Mouse (Mus musculus) liver, embryonic 14.5 days (tissue): ENCODE results near the gene Slc37a1. TPM values are rescaled to one million over a fixed set of nuclear protein-coding genes. Genes with fewer than 3 reads are reported as not detected.

Experiments
- ATAC-seq: fragments of 200-750 bp; cut with Nextera tagmentation; 2 replicates; pipeline ENCODE4 v1.8.0; 2017; ENCODE audit warnings: moderate number of reproducible peaks, mild to moderate bottlenecking, moderate library complexity; ENCODE audit not compliant: insufficient read depth
- DNase-seq, 3 experiments: peaks; one replicate each; pipeline ENCODE4 v3.0.0-alpha.2; 2012 to 2013; ENCODE audit warnings: low read depth in 3 of 3, low spot score in 3 of 3
- H3K27ac ChIP-seq: fragments of 300-500 bp; sonication (generic); 2 replicates; pipeline ENCODE4 v1.5.1; 2014; ENCODE audit warnings: moderate library complexity, mild to moderate bottlenecking, control low read depth, inconsistent platforms
- H3K27me3 ChIP-seq: fragments of 300-500 bp; sonication (generic); 2 replicates; pipeline ENCODE4 v1.6.1; 2014; ENCODE audit warnings: mild to moderate bottlenecking, low read length, moderate library complexity; ENCODE audit not compliant: control insufficient read depth, insufficient read depth
- H3K36me3 ChIP-seq: fragments of 300-500 bp; sonication (generic); replicated peaks from 2 replicates; pipeline ENCODE4 v1.6.1; 2014; ENCODE audit warnings: low read depth; ENCODE audit not compliant: control insufficient read depth, insufficient read depth
- H3K4me1 ChIP-seq, 2 experiments: fragments of 200-500 bp in 1 of 2; fragments of 300-500 bp in 1 of 2; sonication (generic) in 1 of 2; replicated peaks; 2 replicates each; pipeline ENCODE4 v1.6.1; 2012 to 2014; ENCODE audit warnings: antibody characterized with exemption in 1 of 2, inconsistent platforms in 1 of 2, low read length in 1 of 2; ENCODE audit not compliant: control insufficient read depth in 2 of 2, insufficient read depth in 2 of 2
- H3K4me2 ChIP-seq: fragments of 300-500 bp; sonication (generic); 2 replicates; pipeline ENCODE4 v1.6.1; 2014; ENCODE audit warnings: low read depth, mild to moderate bottlenecking, control low read depth, moderate library complexity
- H3K4me3 ChIP-seq, 2 experiments: fragments of 200-500 bp in 1 of 2; fragments of 300-500 bp in 1 of 2; sonication (generic) in 1 of 2; 2 replicates each; pipeline ENCODE4 v1.5.1; 2012 to 2014; ENCODE audit warnings: low read depth in 2 of 2, low read length in 2 of 2, mild to moderate bottlenecking in 2 of 2, control low read depth in 1 of 2, inconsistent platforms in 1 of 2, moderate library complexity in 1 of 2; ENCODE audit not compliant: insufficient read depth in 1 of 2
- H3K9ac ChIP-seq: fragments of 300-500 bp; sonication (generic); replicated peaks from 2 replicates; pipeline ENCODE4 v1.6.1; 2014; ENCODE audit warnings: mild to moderate bottlenecking, control low read depth, moderate library complexity
- H3K9me3 ChIP-seq: fragments of 300-500 bp; sonication (generic); 2 replicates; pipeline ENCODE4 v1.6.1; 2016; ENCODE audit warnings: low read length, mixed read lengths; ENCODE audit not compliant: control insufficient read depth
- CTCF ChIP-seq: IDR thresholded peaks from 2 replicates; pipeline ENCODE4 v1.5.1; 2016; ENCODE audit warnings: antibody characterized with exemption, low read depth, control low read depth
- EP300 ChIP-seq: IDR thresholded peaks from 2 replicates; pipeline ENCODE4 v1.6.1; 2016; ENCODE audit warnings: antibody characterized with exemption, low read depth
- WGBS: fragments of 180-500 bp; shearing (Covaris S2); extraction: QIAGEN DNeasy Blood & Tissue Kit; methylation state at CpG from one replicate; pipeline ENCODE4 v1.1.7; 2014; ENCODE audit not compliant: insufficient replicate concordance; 5-methylcytosine and 5-hydroxymethylcytosine counted together
- polyA plus RNA-seq, 2 experiments: library from polyadenylated mRNA; depleted of rRNA in 1 of 2; stranded (reverse) in 1 of 2; unstranded in 1 of 2; fragments of >200 nt; fragmentation: Nextera tagmentation in 1 of 2; extraction: Ambion mirVana in 1 of 2; gene quantifications; 2 replicates each; pipeline versions ENCODE4 v1.2.1 to v1.2.3; 2012 to 2014

Gene Slc37a1
- polyA plus RNA-seq, 2 experiments: 1.2 to 1.9 TPM

DNA sequence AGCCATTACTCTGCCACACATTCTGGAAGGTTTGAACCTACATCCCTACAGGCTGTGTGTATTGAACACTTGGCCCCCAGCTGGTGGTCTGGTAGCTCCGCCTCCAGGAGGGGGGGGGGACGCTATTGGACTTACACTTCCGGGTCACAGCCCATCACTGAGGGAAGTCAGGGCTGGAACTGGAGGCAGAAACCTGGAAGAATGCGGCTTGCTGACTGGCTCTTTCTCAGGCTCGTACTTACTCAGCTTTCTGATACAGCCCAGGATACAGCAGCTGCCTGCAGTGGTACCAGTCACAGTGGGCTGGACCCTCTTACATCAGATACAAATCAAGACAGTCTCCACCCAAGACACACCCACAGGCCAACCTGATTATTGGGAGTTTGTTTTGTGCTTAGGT is 39.4 kb upstream of the Slc37a1 start:
- no peaks in the 10 kb centered on the region for H3K9me3 ChIP-seq
- no peaks in the 10 kb centered on the region for H3K36me3 ChIP-seq
- no peak for DNase-seq
- ATAC-seq: no peak
- H3K4me1 ChIP-seq: peaks cover 0 to 4% of the 10 kb centered on the region in 2 experiments; a peak in 1 of 4 replicates
- H3K4me2 ChIP-seq: no peak overlapping the region
- H3K9ac ChIP-seq: no peak overlapping the region
- no peak overlapping the region for H3K4me3 ChIP-seq
- H3K27ac ChIP-seq: no peak overlapping the region
- no peaks in the 10 kb centered on the region for H3K27me3 ChIP-seq
- no peak for TF ChIP-seq EP300
- TF ChIP-seq CTCF: no peak
- WGBS: 44% methylated on average over 5 of the region's 5 CpGs

- Histone ChIP-seq H3K27ac (no peak overlapping the region), H3K4me1 (no peaks in the 10 kb centered on the region), H3K27me3 (no peaks in the 10 kb centered on the region), H3K9ac (no peak overlapping the region), H3K9me3 (no peaks in the 10 kb centered on the region), H3K4me3 (no peak overlapping the region), H3K36me3 (no peaks in the 10 kb centered on the region), H3K4me2 (no peak overlapping the region)
- TF ChIP-seq CTCF: no peak
- TF ChIP-seq EP300: no peak
- 52% methylated on average over 5 of the region's 5 CpGs for WGBS
- ATAC-seq (no peak), DNase-seq (no peak)
Measured at GRCm38 (mm10) chr17:31253951-31254350, 32.6 kb upstream of the Slc37a1 start.

DNA sequence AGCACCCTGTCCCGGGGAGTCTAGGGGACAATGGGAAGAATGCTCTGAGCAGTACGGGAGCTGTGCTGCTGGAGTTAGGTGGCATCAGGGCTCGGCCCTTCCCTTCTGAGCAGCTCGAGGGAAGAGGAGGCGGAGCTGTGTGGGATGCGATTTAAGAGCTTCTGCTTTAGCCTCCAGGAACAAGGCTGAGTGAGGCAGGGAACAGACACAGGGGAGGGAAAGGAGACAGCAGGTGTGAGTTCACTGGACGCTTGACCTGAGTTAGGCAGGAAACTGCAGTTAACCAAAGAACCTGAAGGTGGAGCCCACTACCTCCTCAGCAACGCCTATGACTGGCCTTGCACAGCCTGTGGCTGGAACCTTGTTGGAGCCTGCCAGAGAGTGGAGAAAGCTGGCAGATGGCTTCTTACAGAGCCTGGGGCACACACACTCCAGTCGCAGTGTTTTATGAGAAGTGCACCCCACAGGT is 32.1 kb upstream of the Slc37a1 start:
- Histone ChIP-seq H3K27me3 (no peaks in the 10 kb centered on the region), H3K4me1 (no peaks in the 10 kb centered on the region), H3K27ac (no peak overlapping the region), H3K9me3 (no peaks in the 10 kb centered on the region), H3K9ac (no peak overlapping the region), H3K36me3 (no peaks in the 10 kb centered on the region), H3K4me3 (no peak overlapping the region), H3K4me2 (no peak overlapping the region)
- ATAC-seq (no peak), DNase-seq (no peak)
- WGBS: 13% methylated on average over 9 of the region's 9 CpGs
- TF ChIP-seq CTCF: peak; percentile 82
- no peak for TF ChIP-seq EP300

DNA sequence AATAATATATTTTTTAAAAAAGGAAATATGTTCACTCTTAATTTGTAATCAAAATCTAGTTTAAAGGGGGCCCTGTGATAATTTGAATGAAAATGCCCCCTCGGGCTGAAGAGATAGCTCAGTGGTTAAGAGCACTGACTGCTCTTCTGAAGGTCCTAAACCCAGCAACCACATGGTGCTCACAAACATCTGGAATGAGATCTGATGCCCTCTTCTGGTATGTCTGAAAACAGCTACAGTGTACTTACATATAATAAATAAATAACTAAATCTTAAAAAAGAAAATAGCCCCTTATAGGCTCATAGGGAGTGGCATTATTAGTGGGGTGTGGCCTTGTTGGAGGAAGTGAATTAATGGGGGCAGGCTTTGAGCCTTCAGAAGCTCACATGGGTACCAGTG is 29.4 kb upstream of the Slc37a1 start:
- Histone ChIP-seq H3K9me3 (no peaks in the 10 kb centered on the region), H3K4me1 (peaks cover 0 to 3% of the 10 kb centered on the region in 2 experiments; a peak in 1 of 4 replicates), H3K36me3 (no peaks in the 10 kb centered on the region), H3K27me3 (no peaks in the 10 kb centered on the region), H3K27ac (no peak overlapping the region), H3K9ac (no peak overlapping the region), H3K4me3 (no peak overlapping the region), H3K4me2 (no peak overlapping the region)
- 41% methylated on average over 1 of the region's 1 CpGs for WGBS
- ATAC-seq: no peak
- no peak for DNase-seq
- TF ChIP-seq EP300 (no peak), CTCF (no peak; the same call in 1 of the 2 replicates)

DNA sequence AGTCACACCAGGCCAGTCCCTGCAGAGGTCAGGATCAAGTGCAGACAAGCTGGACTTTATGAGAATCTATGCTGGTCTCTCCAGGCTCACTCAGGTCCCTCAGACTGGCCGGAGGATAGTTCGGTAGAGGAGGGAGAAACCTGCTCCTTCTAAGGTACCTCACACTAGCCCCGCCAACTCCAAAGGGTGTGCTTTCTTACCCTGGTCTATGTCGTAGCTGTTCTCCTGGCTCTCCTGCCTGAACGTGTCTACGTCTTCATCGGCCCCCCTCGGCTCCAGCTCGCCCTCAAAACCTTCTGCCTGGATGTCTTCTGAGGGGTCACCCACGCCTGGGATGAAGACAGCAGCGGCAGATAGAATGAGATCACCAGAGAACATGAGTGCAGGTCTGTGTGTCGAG is 28.7 kb upstream of the Slc37a1 start:
- TF ChIP-seq EP300 (no peak), CTCF (no peak)

More for the DNA sequence above, 28.7 kb upstream of the Slc37a1 start:
- Histone ChIP-seq H3K27me3 (no peaks in the 10 kb centered on the region), H3K4me2 (no peak overlapping the region), H3K36me3 (no peaks in the 10 kb centered on the region), H3K27ac (no peak overlapping the region), H3K9me3 (no peaks in the 10 kb centered on the region), H3K9ac (no peak overlapping the region), H3K4me3 (no peak overlapping the region), H3K4me1 (peaks cover 0 to 3% of the 10 kb centered on the region in 2 experiments; a peak in 1 of 4 replicates)
- ATAC-seq: no peak
- WGBS: 75% methylated on average over 12 of the region's 12 CpGs
- no peak for DNase-seq
